In genomic region chr19:8714653-8715481, GRCm38 (mm10) we compare ENCODE assay signal across 8 mouse cellular contexts. TPM values are rescaled to one million over a fixed set of nuclear protein-coding genes. Genes with fewer than 3 reads are reported as not detected.
DNase-seq lines count a peak whose midpoint lies in the region; ATAC-seq and TF ChIP-seq lines count a peak whose summit lies in the region.

No protein-coding gene starts in this region.

- H3K9ac ChIP-seq in hindbrain, embryonic 15.5 days: no peak overlapping the region
- no peak overlapping the region for H3K9ac ChIP-seq in hindbrain, embryonic 13.5 days
- peak overlapping the region; percentile 51; the same call in 1 of the 2 replicates for H3K9ac ChIP-seq in liver, embryonic 11.5 days (ENCODE audit: low read depth, low read length)

- peaks cover 38% of the 10 kb centered on the region for H3K4me1 ChIP-seq in hindbrain, embryonic 15.5 days (replicated peaks)
- H3K4me1 ChIP-seq in hindbrain, embryonic 13.5 days (replicated peaks): peaks cover 37% of the 10 kb centered on the region
- peaks cover 70% of the 10 kb centered on the region for H3K4me1 ChIP-seq in E14TG2a.4 (replicated peaks; ENCODE audit: low read depth, low read length)
- H3K4me1 ChIP-seq in liver, embryonic 11.5 days (replicated peaks; ENCODE audit: control insufficient read depth, insufficient read depth, low read length): peaks cover 46% of the 10 kb centered on the region
- H3K4me1 ChIP-seq in lung, adult 2 months (ENCODE audit: control insufficient read depth, insufficient read depth, low read length): peaks cover 9% of the 10 kb centered on the region; the same call in 1 of the 2 replicates

- H3K9me3 ChIP-seq in hindbrain, embryonic 15.5 days: no peaks in the 10 kb centered on the region
- H3K9me3 ChIP-seq in hindbrain, embryonic 13.5 days: no peaks in the 10 kb centered on the region
- peaks cover 14% of the 10 kb centered on the region; the same call in 1 of the 2 replicates for H3K9me3 ChIP-seq in E14TG2a.4 (ENCODE audit: low read length)
- no peaks in the 10 kb centered on the region for H3K9me3 ChIP-seq in liver, embryonic 11.5 days (ENCODE audit: control insufficient read depth, low read length)

- H3K4me2 ChIP-seq in hindbrain, embryonic 15.5 days: no peak overlapping the region
- H3K4me2 ChIP-seq in hindbrain, embryonic 13.5 days: no peak overlapping the region
- peak overlapping the region; percentile 82 for H3K4me2 ChIP-seq in liver, embryonic 11.5 days

- peak overlapping the region; percentile 51; the same call in 1 of the 2 replicates for H3K4me3 ChIP-seq in hindbrain, embryonic 15.5 days
- H3K4me3 ChIP-seq in hindbrain, embryonic 13.5 days: no peak overlapping the region
- peak overlapping the region; percentile 95 for H3K4me3 ChIP-seq in E14TG2a.4 (replicated peaks; ENCODE audit: low read length)
- H3K4me3 ChIP-seq in liver, embryonic 11.5 days (ENCODE audit: low read depth, low read length): peak overlapping the region; percentile 21; the same call in 1 of the 2 replicates
- no peak overlapping the region for H3K4me3 ChIP-seq in lung, adult 2 months (replicated peaks; ENCODE audit: extremely low read depth, low read depth, low read length)

- WGBS in hindbrain, embryonic 15.5 days: 73% methylated on average over 10 of the region's 10 CpGs
- 80% methylated on average over 10 of the region's 10 CpGs for WGBS in hindbrain, embryonic 13.5 days
- WGBS in liver, embryonic 11.5 days: 46% methylated on average over 10 of the region's 10 CpGs
- WGBS in lung, adult 2 months: 57% methylated on average over 10 of the region's 10 CpGs

- no peak; the same call in 1 of the 2 replicates for TF ChIP-seq CTCF in E14TG2a.4 (conservative IDR thresholded peaks at IDR 0.05; ENCODE audit: low read length)
- no peak for TF ChIP-seq CTCF in lung, adult 2 months (IDR thresholded peaks at IDR 0.05; ENCODE audit: insufficient read depth, low read length)

- peaks cover 23% of the 10 kb centered on the region for H3K36me3 ChIP-seq in hindbrain, embryonic 15.5 days
- H3K36me3 ChIP-seq in hindbrain, embryonic 13.5 days: peaks cover 17% of the 10 kb centered on the region
- H3K36me3 ChIP-seq in E14TG2a.4 (ENCODE audit: insufficient read depth, low read length): peaks cover 32% of the 10 kb centered on the region
- H3K36me3 ChIP-seq in liver, embryonic 11.5 days (ENCODE audit: control insufficient read depth, insufficient read depth, low read length): peaks cover 13% of the 10 kb centered on the region

- no peak overlapping the region for H3K27ac ChIP-seq in hindbrain, embryonic 15.5 days (replicated peaks)
- no peak overlapping the region for H3K27ac ChIP-seq in hindbrain, embryonic 13.5 days
- peak overlapping the region; percentile 89 for H3K27ac ChIP-seq in liver, embryonic 11.5 days (ENCODE audit: low read depth, low read length)

- no peak for ATAC-seq in hindbrain, embryonic 15.5 days (ENCODE audit: low FRiP score, low read depth)
- no peak for ATAC-seq in hindbrain, embryonic 13.5 days (ENCODE audit: low FRiP score)
- ATAC-seq in liver, embryonic 11.5 days (replicated peaks; ENCODE audit: low FRiP score): peak; percentile 79

- no peaks in the 10 kb centered on the region for H3K27me3 ChIP-seq in hindbrain, embryonic 15.5 days
- H3K27me3 ChIP-seq in hindbrain, embryonic 13.5 days: no peaks in the 10 kb centered on the region
- H3K27me3 ChIP-seq in E14TG2a.4 (ENCODE audit: insufficient read depth, low read length): no peaks in the 10 kb centered on the region
- H3K27me3 ChIP-seq in liver, embryonic 11.5 days (replicated peaks; ENCODE audit: control insufficient read depth, insufficient read depth, low read length): no peaks in the 10 kb centered on the region

- TF ChIP-seq POLR2A in lung, adult 2 months (IDR thresholded peaks at IDR 0.05; ENCODE audit: borderline replicate concordance, extremely low read depth, low read depth, low read length): no peak

- peak; percentile 62 for DNase-seq in R1 (ENCODE audit: low read depth, low spot score)
- DNase-seq in liver, embryonic 11.5 days (ENCODE audit: low spot score): no peak
- no peak for DNase-seq in retina, embryonic 14.5 days (ENCODE audit: low spot score)
- DNase-seq in right cerebral cortex, postnatal 36 days (ENCODE audit: low spot score in 2 of 2): no peak
- no peak for DNase-seq in lung, adult 2 months

RNA-seq across cellular contexts. Expression of gene Slc3a2, which starts 8.3 kb away (rescaled TPM):
- 170 and 175 TPM in 2 replicates for polyA plus RNA-seq in hindbrain, embryonic 15.5 days (2015; fragmentation: Nextera tagmentation; extraction: Ambion mirVana)
- 153 and 163 TPM in 2 replicates for polyA plus RNA-seq in hindbrain, embryonic 13.5 days (2015; fragmentation: Nextera tagmentation; extraction: Ambion mirVana)
- 150 and 159 TPM in 2 replicates for polyA plus RNA-seq in liver, embryonic 11.5 days (2014; fragmentation: Nextera tagmentation; extraction: Ambion mirVana)
- polyA plus RNA-seq in lung, adult 2 months (2012; rRNA removed): 263 and 265 TPM in 2 replicates

RNA-seq across cellular contexts. Expression of gene Wdr74, which starts 20.8 kb away (rescaled TPM):
- 91.9 and 96.1 TPM in 2 replicates for polyA plus RNA-seq in hindbrain, embryonic 15.5 days (2015; fragmentation: Nextera tagmentation; extraction: Ambion mirVana)
- polyA plus RNA-seq in hindbrain, embryonic 13.5 days (2015; fragmentation: Nextera tagmentation; extraction: Ambion mirVana): 82.6 and 89.9 TPM in 2 replicates
- polyA plus RNA-seq in liver, embryonic 11.5 days (2014; fragmentation: Nextera tagmentation; extraction: Ambion mirVana): 142 and 143 TPM in 2 replicates
- 19.5 and 21.3 TPM in 2 replicates for polyA plus RNA-seq in lung, adult 2 months (2012; rRNA removed)

RNA-seq across cellular contexts. Expression of gene 1700092M07Rik, which starts 25.7 kb away (rescaled TPM):
- polyA plus RNA-seq in hindbrain, embryonic 15.5 days (2015; fragmentation: Nextera tagmentation; extraction: Ambion mirVana): 1.3 and 1.7 TPM in 2 replicates
- polyA plus RNA-seq in hindbrain, embryonic 13.5 days (2015; fragmentation: Nextera tagmentation; extraction: Ambion mirVana): 1.9 and 3.0 TPM in 2 replicates
- 1.7 and 2.0 TPM in 2 replicates for polyA plus RNA-seq in liver, embryonic 11.5 days (2014; fragmentation: Nextera tagmentation; extraction: Ambion mirVana)
- polyA plus RNA-seq in lung, adult 2 months (2012; rRNA removed): not detected in 2 replicates

RNA-seq across cellular contexts. Expression of gene Stx5a, which starts 26.3 kb away (rescaled TPM):
- polyA plus RNA-seq in hindbrain, embryonic 15.5 days (2015; fragmentation: Nextera tagmentation; extraction: Ambion mirVana): 113 and 122 TPM in 2 replicates
- polyA plus RNA-seq in hindbrain, embryonic 13.5 days (2015; fragmentation: Nextera tagmentation; extraction: Ambion mirVana): 120 and 128 TPM in 2 replicates
- 69.5 and 73.1 TPM in 2 replicates for polyA plus RNA-seq in liver, embryonic 11.5 days (2014; fragmentation: Nextera tagmentation; extraction: Ambion mirVana)
- polyA plus RNA-seq in lung, adult 2 months (2012; rRNA removed): 79.0 and 88.0 TPM in 2 replicates

RNA-seq across cellular contexts. Expression of gene Nxf1, which starts 42.0 kb away (rescaled TPM):
- polyA plus RNA-seq in hindbrain, embryonic 15.5 days (2015; fragmentation: Nextera tagmentation; extraction: Ambion mirVana): 142 and 145 TPM in 2 replicates
- 168 and 170 TPM in 2 replicates for polyA plus RNA-seq in hindbrain, embryonic 13.5 days (2015; fragmentation: Nextera tagmentation; extraction: Ambion mirVana)
- 197 and 198 TPM in 2 replicates for polyA plus RNA-seq in liver, embryonic 11.5 days (2014; fragmentation: Nextera tagmentation; extraction: Ambion mirVana)
- polyA plus RNA-seq in lung, adult 2 months (2012; rRNA removed): 61.4 and 85.3 TPM in 2 replicates

Comparison
In these comparisons a context has a peak if more than half of its experiments do, and no peak if none do; other contexts are left out.
1. H3K4me3 ChIP-seq: peak in hindbrain, embryonic 15.5 days (single experiment), E14TG2a.4 (single experiment) and liver, embryonic 11.5 days (single experiment); none in hindbrain, embryonic 13.5 days (single experiment) and lung, adult 2 months (single experiment).